Mouse (Mus musculus) MEL (cell line): Measurements from ENCODE around the gene Gsc.

Source experiments
- CTCF ChIP-seq, 3 experiments: IDR thresholded peaks in 2 of 3; conservative IDR thresholded peaks in 1 of 3; 2 replicates each; pipeline ENCODE4 v1.5.1; 2011 to 2012; ENCODE audit warnings: low read length in 3 of 3, low read depth in 2 of 3, mild to moderate bottlenecking in 2 of 3, improper control_type of control experiment in 1 of 3, inconsistent platforms in 1 of 3, mixed read lengths in 1 of 3, moderate library complexity in 1 of 3; ENCODE audit not compliant: control insufficient read depth in 1 of 3, insufficient read depth in 1 of 3, poor library complexity in 1 of 3, severe bottlenecking in 1 of 3
- GATA1 ChIP-seq: IDR thresholded peaks from 2 replicates; pipeline ENCODE4 v1.6.1; 2011; ENCODE audit warnings: low read depth, low read length, improper control_type of control experiment
- KAT2A ChIP-seq: conservative IDR thresholded peaks from 2 replicates; pipeline ENCODE4 v1.6.1; 2012; ENCODE audit warnings: low read depth, low read length, improper control_type of control experiment, inconsistent platforms
- MAZ ChIP-seq: IDR thresholded peaks from 2 replicates; pipeline ENCODE4 v1.6.1; 2012; ENCODE audit warnings: low read depth, mild to moderate bottlenecking, inconsistent platforms, low read length, improper control_type of control experiment
- MYC ChIP-seq: IDR thresholded peaks from 2 replicates; pipeline ENCODE4 v1.6.1; 2011; ENCODE audit warnings: low read depth, mild to moderate bottlenecking, low read length, improper control_type of control experiment, moderate library complexity
- NELFE ChIP-seq: IDR thresholded peaks from 2 replicates; pipeline ENCODE4 v1.6.1; 2011; ENCODE audit warnings: low read depth, low read length, improper control_type of control experiment
- NRF1 ChIP-seq: IDR thresholded peaks from 2 replicates; pipeline ENCODE4 v1.6.1; 2014; ENCODE audit warnings: low read depth, mild to moderate bottlenecking, inconsistent platforms, low read length, improper control_type of control experiment, moderate library complexity; ENCODE audit not compliant: poor library complexity, insufficient read depth, severe bottlenecking
- POLR2A ChIP-seq, 2 experiments: IDR thresholded peaks; 2 replicates each; pipeline ENCODE4 v1.6.1; 2011 to 2012; ENCODE audit warnings: low read length in 2 of 2, mild to moderate bottlenecking in 2 of 2, control low read depth in 1 of 2, improper control_type of control experiment in 1 of 2, low read depth in 1 of 2, moderate library complexity in 1 of 2; ENCODE audit not compliant: control insufficient read depth in 1 of 2, insufficient read depth in 1 of 2, poor library complexity in 1 of 2
- POLR2AphosphoS2 ChIP-seq: IDR thresholded peaks from 2 replicates; pipeline ENCODE4 v1.6.1; 2011; ENCODE audit warnings: low read length, improper control_type of control experiment
- RCOR1 ChIP-seq: IDR thresholded peaks from 2 replicates; pipeline ENCODE4 v1.6.1; 2012; ENCODE audit warnings: low read depth, mild to moderate bottlenecking, inconsistent platforms, low read length, improper control_type of control experiment
- TCF12 ChIP-seq: IDR thresholded peaks from 2 replicates; pipeline ENCODE4 v1.6.1; 2014; ENCODE audit warnings: low read depth, mild to moderate bottlenecking, inconsistent platforms, low read length, improper control_type of control experiment, moderate library complexity

DNA sequence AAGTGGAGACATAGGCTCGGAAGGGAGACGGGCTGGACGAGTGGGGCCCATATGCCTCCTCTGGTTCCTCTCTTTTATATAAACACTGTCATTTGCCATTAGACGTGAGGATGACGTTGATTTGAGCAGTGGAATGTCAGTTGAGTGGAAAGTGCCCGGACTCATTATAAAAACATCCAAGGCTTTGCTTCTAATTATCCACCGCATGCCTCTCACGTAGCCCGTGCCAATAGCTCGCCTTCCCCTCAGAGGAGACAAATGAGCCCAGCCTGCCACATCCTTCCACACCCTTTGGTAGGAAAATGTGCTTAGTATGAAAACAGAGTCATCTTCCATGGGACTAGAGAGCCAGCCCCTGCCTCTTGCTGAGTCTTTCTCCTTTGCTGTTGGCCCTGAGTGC is 41.8 kb downstream of the Gsc start:
- TF ChIP-seq MYC (no peak), POLR2A (IDR thresholded peaks at IDR 0.05; ENCODE audit: control insufficient read depth in 1 of 2, insufficient read depth in 1 of 2, low read depth in 1 of 2, low read length in 2 of 2, poor library complexity in 1 of 2) (no peak), RCOR1 (no peak), TCF12 (no peak), NRF1 (no peak), CTCF (IDR thresholded peaks at IDR 0.05 in 2 of 3, conservative IDR thresholded peaks at IDR 0.05 in 1 of 3; ENCODE audit: control insufficient read depth in 1 of 3, insufficient read depth in 1 of 3, low read depth in 2 of 3, low read length in 3 of 3, poor library complexity in 1 of 3, severe bottlenecking in 1 of 3) (no peak), KAT2A (no peak), GATA1 (no peak), MAZ (no peak), POLR2AphosphoS2 (no peak), NELFE (no peak)
